Comparison of ENCODE assay signal across 8 mouse cellular contexts in the genomic region with DNA sequence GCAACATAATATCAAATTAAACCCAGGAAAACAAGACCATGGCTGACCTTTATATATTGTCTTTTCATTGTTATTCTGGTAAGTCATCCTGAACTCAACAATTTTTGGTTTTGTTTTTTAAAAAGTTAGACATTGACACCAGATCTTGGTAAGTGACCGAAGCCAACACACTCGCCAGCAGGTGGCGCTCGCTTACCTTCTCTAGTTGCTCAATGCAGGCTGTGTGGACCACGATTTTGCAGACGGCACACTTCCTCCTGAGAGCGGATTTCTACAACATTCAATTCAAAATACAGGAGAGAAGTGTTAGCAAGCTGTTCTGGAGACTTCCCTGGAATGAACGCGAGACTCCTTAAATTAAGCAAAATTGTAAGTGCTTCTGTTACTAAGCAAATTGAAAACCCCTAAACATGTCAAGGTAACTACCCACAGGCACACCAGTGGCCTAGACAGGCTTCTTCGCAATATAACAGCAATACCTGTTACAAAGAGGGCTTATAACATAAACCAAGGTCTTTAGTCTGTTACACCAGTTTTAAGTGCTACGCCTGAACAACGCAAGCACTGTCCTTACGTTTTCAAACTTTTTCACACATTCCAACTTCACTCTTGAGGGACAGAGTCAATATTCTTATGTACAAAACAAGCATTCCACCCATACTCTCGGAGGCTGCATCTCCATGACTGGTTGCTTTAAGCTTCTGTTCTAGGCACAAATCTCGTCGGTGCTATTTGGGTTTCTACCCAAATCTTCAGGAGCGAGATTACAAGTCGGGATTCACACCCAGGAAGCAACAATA.
A peak's percentile ranks its signal among the peaks of the same experiment; 100 is the strongest.
DNase-seq lines count a peak whose midpoint lies in the region; ATAC-seq and TF ChIP-seq lines count a peak whose summit lies in the region.

No protein-coding gene starts in this region.

- H3K4me1 ChIP-seq in embryonic facial prominence, embryonic 13.5 days = peaks cover 8% of the 10 kb centered on the region; the same call in 1 of the 2 replicates
- peaks cover 6% of the 10 kb centered on the region; the same call in 1 of the 2 replicates for H3K4me1 ChIP-seq in heart, embryonic 10.5 days
- H3K4me1 ChIP-seq in kidney, embryonic 14.5 days (ENCODE audit: control insufficient read depth, insufficient read depth, low read length) = no peaks in the 10 kb centered on the region
- peaks cover 16% of the 10 kb centered on the region for H3K4me1 ChIP-seq in limb, embryonic 14.5 days (ENCODE audit: control insufficient read depth, insufficient read depth, low read length)
- H3K4me1 ChIP-seq in stomach, embryonic 15.5 days = 0 out of 2 replicates have a peak, but pooled peaks cover 5% of the 10 kb centered on the region

- peak overlapping the region; percentile 58; the same call in 1 of the 2 replicates for H3K27ac ChIP-seq in embryonic facial prominence, embryonic 13.5 days
- peak overlapping the region; percentile 79; the same call in 1 of the 2 replicates for H3K27ac ChIP-seq in heart, embryonic 10.5 days
- no peak overlapping the region for H3K27ac ChIP-seq in kidney, embryonic 14.5 days (ENCODE audit: low read depth, low read length)
- H3K27ac ChIP-seq in limb, embryonic 14.5 days (replicated peaks; ENCODE audit: low read depth, low read length) = peak overlapping the region; percentile 58
- peak overlapping the region; percentile 69; the same call in 1 of the 2 replicates for H3K27ac ChIP-seq in stomach, embryonic 15.5 days

- TF ChIP-seq POLR2A in limb, embryonic 14.5 days (IDR thresholded peaks at IDR 0.05; ENCODE audit: borderline replicate concordance, extremely low read depth, insufficient read depth, insufficient read length) = no peak

- H3K36me3 ChIP-seq in embryonic facial prominence, embryonic 13.5 days = no peaks in the 10 kb centered on the region
- H3K36me3 ChIP-seq in heart, embryonic 10.5 days = no peaks in the 10 kb centered on the region
- no peaks in the 10 kb centered on the region for H3K36me3 ChIP-seq in kidney, embryonic 14.5 days (ENCODE audit: control insufficient read depth, insufficient read depth, low read length)
- no peaks in the 10 kb centered on the region for H3K36me3 ChIP-seq in limb, embryonic 14.5 days (ENCODE audit: control insufficient read depth, insufficient read depth, low read length)
- no peaks in the 10 kb centered on the region for H3K36me3 ChIP-seq in stomach, embryonic 15.5 days

- H3K9me3 ChIP-seq in embryonic facial prominence, embryonic 13.5 days = no peaks in the 10 kb centered on the region
- H3K9me3 ChIP-seq in heart, embryonic 10.5 days = no peaks in the 10 kb centered on the region
- H3K9me3 ChIP-seq in kidney, embryonic 14.5 days (ENCODE audit: control insufficient read depth, low read length) = no peaks in the 10 kb centered on the region
- no peaks in the 10 kb centered on the region for H3K9me3 ChIP-seq in limb, embryonic 14.5 days (ENCODE audit: control insufficient read depth, low read length)
- H3K9me3 ChIP-seq in stomach, embryonic 15.5 days = no peaks in the 10 kb centered on the region

- H3K27me3 ChIP-seq in embryonic facial prominence, embryonic 13.5 days = no peaks in the 10 kb centered on the region
- H3K27me3 ChIP-seq in heart, embryonic 10.5 days (ENCODE audit: insufficient read depth, poor library complexity, severe bottlenecking) = no peaks in the 10 kb centered on the region
- no peaks in the 10 kb centered on the region for H3K27me3 ChIP-seq in kidney, embryonic 14.5 days (ENCODE audit: control insufficient read depth, insufficient read depth, low read length)
- no peaks in the 10 kb centered on the region for H3K27me3 ChIP-seq in limb, embryonic 14.5 days (ENCODE audit: control insufficient read depth, insufficient read depth, low read length)
- H3K27me3 ChIP-seq in stomach, embryonic 15.5 days (replicated peaks) = no peaks in the 10 kb centered on the region

- H3K9ac ChIP-seq in embryonic facial prominence, embryonic 13.5 days = no peak overlapping the region
- no peak overlapping the region for H3K9ac ChIP-seq in kidney, embryonic 14.5 days (ENCODE audit: low read depth, low read length)
- no peak overlapping the region for H3K9ac ChIP-seq in limb, embryonic 14.5 days (ENCODE audit: low read depth, low read length, severe bottlenecking)
- no peak overlapping the region for H3K9ac ChIP-seq in stomach, embryonic 15.5 days

- 48% methylated on average over 18 of the region's 18 CpGs for WGBS in embryonic facial prominence, embryonic 13.5 days
- WGBS in heart, embryonic 10.5 days = 41% methylated on average over 18 of the region's 18 CpGs
- 47% methylated on average over 18 of the region's 18 CpGs for WGBS in kidney, embryonic 14.5 days
- WGBS in limb, embryonic 14.5 days = 44% methylated on average over 18 of the region's 18 CpGs
- WGBS in stomach, embryonic 15.5 days = 41% methylated on average over 18 of the region's 18 CpGs

- H3K4me3 ChIP-seq in embryonic facial prominence, embryonic 13.5 days = no peak overlapping the region
- H3K4me3 ChIP-seq in heart, embryonic 10.5 days = no peak overlapping the region
- no peak overlapping the region for H3K4me3 ChIP-seq in kidney, embryonic 14.5 days (ENCODE audit: low read length)
- H3K4me3 ChIP-seq in limb, embryonic 14.5 days (replicated peaks; ENCODE audit: low read length) = 0 out of 2 replicates have a peak overlapping the region, but pooled peaks have one; percentile 7
- H3K4me3 ChIP-seq in stomach, embryonic 15.5 days (replicated peaks) = no peak overlapping the region; the same call in 1 of the 2 replicates

- ATAC-seq in embryonic facial prominence, embryonic 13.5 days (ENCODE audit: insufficient number of reproducible peaks, insufficient read depth, low FRiP score, low TSS enrichment, low read depth) = no peak
- peak; percentile 82 for ATAC-seq in kidney, embryonic 14.5 days (ENCODE audit: low FRiP score, low TSS enrichment)
- ATAC-seq in limb, embryonic 14.5 days (ENCODE audit: low FRiP score, low read depth) = peak; percentile 83
- ATAC-seq in stomach, embryonic 15.5 days (ENCODE audit: insufficient read depth, low FRiP score, low read depth) = no peak; the same call in 1 of the 2 replicates

- DNase-seq in 3134 (ENCODE audit: extremely low read depth, insufficient read length, low spot score) = peak; percentile 28
- peak; percentile 83 to 90 for DNase-seq in adrenal gland, postnatal 36 days
- DNase-seq in heart, embryonic 10.5 days (ENCODE audit: low spot score) = peak; percentile 86
- peak; percentile 98 for DNase-seq in limb, embryonic 14.5 days (ENCODE audit: low spot score)
- peak; percentile 13 to 55 for DNase-seq in natural killer cell, adult 2 months (ENCODE audit: low spot score in 2 of 2)

- H3K4me2 ChIP-seq in embryonic facial prominence, embryonic 13.5 days = peak overlapping the region; percentile 42
- no peak overlapping the region; the same call in 1 of the 2 replicates for H3K4me2 ChIP-seq in kidney, embryonic 14.5 days (replicated peaks; ENCODE audit: low read depth, low read length)
- peak overlapping the region; percentile 32 for H3K4me2 ChIP-seq in limb, embryonic 14.5 days (replicated peaks; ENCODE audit: low read depth, low read length, severe bottlenecking)
- H3K4me2 ChIP-seq in stomach, embryonic 15.5 days = peak overlapping the region; percentile 42; the same call in 1 of the 2 replicates

Comparison
In these comparisons a context has a peak if more than half of its experiments do, and no peak if none do; other contexts are left out.
1. DNase-seq: peak in every context shown above with its lines; median percentile 98 in limb, embryonic 14.5 days; 86 in adrenal gland, postnatal 36 days; 86 in heart, embryonic 10.5 days; 34 in natural killer cell, adult 2 months; 28 in 3134.
2. ATAC-seq: peak in kidney, embryonic 14.5 days (single experiment) and limb, embryonic 14.5 days (single experiment); none in embryonic facial prominence, embryonic 13.5 days (single experiment) and stomach, embryonic 15.5 days (single experiment).